Mouse (Mus musculus) neural tube, embryonic 11.5 days (tissue): Measurements from ENCODE around the gene Pqlc2. TPM values are rescaled to one million over a fixed set of nuclear protein-coding genes. Genes with fewer than 3 reads are reported as not detected.

ENCODE experiments used
- ATAC-seq: fragments of 200-750 bp; cut with Nextera tagmentation; 2 replicates; pipeline ENCODE4 v1.8.0; 2017; ENCODE audit warnings: moderate number of reproducible peaks, mild to moderate bottlenecking, moderate TSS enrichment, moderate library complexity; ENCODE audit not compliant: insufficient read depth, low FRiP score, low TSS enrichment
- DNase-seq: peaks from one replicate; pipeline ENCODE4 v3.0.0-alpha.2; 2015; ENCODE audit warnings: low spot score
- H3K27ac ChIP-seq: fragments of 300-500 bp; sonication (generic); 2 replicates; pipeline ENCODE4 v1.5.1; 2014; ENCODE audit warnings: low read depth, mild to moderate bottlenecking, low read length
- H3K27me3 ChIP-seq: fragments of 300-500 bp; sonication (generic); 2 replicates; pipeline ENCODE4 v1.6.1; 2014; ENCODE audit warnings: mild to moderate bottlenecking, low read length, mixed read lengths; ENCODE audit not compliant: control insufficient read depth, insufficient read depth
- H3K36me3 ChIP-seq: fragments of 300-500 bp; sonication (generic); 2 replicates; pipeline ENCODE4 v1.6.1; 2014; ENCODE audit warnings: mild to moderate bottlenecking, low read length, moderate library complexity, mixed read lengths; ENCODE audit not compliant: control insufficient read depth, insufficient read depth
- H3K4me1 ChIP-seq: fragments of 300-500 bp; sonication (generic); 2 replicates; pipeline ENCODE4 v1.6.1; 2014; ENCODE audit warnings: low read length, mixed read lengths; ENCODE audit not compliant: control insufficient read depth, insufficient read depth
- H3K4me2 ChIP-seq: fragments of 300-500 bp; sonication (generic); 2 replicates; pipeline ENCODE4 v1.6.1; 2014; ENCODE audit warnings: low read depth, mild to moderate bottlenecking, moderate library complexity
- H3K4me3 ChIP-seq: fragments of 300-500 bp; sonication (generic); 2 replicates; pipeline ENCODE4 v1.5.1; 2014; ENCODE audit warnings: low read depth, low read length
- H3K9ac ChIP-seq: fragments of 300-500 bp; sonication (generic); 2 replicates; pipeline ENCODE4 v1.6.1; 2014; ENCODE audit warnings: mild to moderate bottlenecking, low read length
- H3K9me3 ChIP-seq: fragments of 300-500 bp; sonication (generic); 2 replicates; pipeline ENCODE4 v1.6.1; 2016; ENCODE audit warnings: low read length; ENCODE audit not compliant: control insufficient read depth
- WGBS: fragments of 180-500 bp; shearing (Covaris S2); extraction: QIAGEN DNeasy Blood & Tissue Kit; methylation state at CpG from one replicate; pipeline ENCODE4 v1.1.7; 2014; 5-methylcytosine and 5-hydroxymethylcytosine counted together
- polyA plus RNA-seq: library from polyadenylated mRNA; unstranded; fragments of >200 nt; fragmentation: Nextera tagmentation; extraction: Ambion mirVana; gene quantifications from 2 replicates; pipeline ENCODE4 v1.2.1, GENCODE M21; 2014

The Pqlc2 gene
- polyA plus RNA-seq, 1 experiment from 2014 or later: 12.8 TPM

- Histone ChIP-seq H3K27me3 (no peaks in the 10 kb centered on the region), H3K9ac (no peak overlapping the region), H3K36me3 (peaks cover 2% of the 10 kb centered on the region), H3K4me2 (no peak overlapping the region), H3K27ac (no peak overlapping the region), H3K4me3 (no peak overlapping the region), H3K4me1 (peaks cover under 1% of the 10 kb centered on the region; the same call in 1 of the 2 replicates), H3K9me3 (no peaks in the 10 kb centered on the region)
- ATAC-seq: no peak
- 89% methylated on average over 7 of the region's 7 CpGs for WGBS
- DNase-seq: no peak
Measured at GRCm38 (mm10) chr4:139276411-139276810, 34.1 kb downstream of the Pqlc2 start.

GRCm38 (mm10) chr4:139274573-139274972, 35.9 kb downstream of the Pqlc2 start:
- no peaks in the 10 kb centered on the region for H3K9me3 ChIP-seq
- H3K4me1 ChIP-seq: no peaks in the 10 kb centered on the region
- no peak overlapping the region for H3K27ac ChIP-seq
- H3K36me3 ChIP-seq: peaks cover 2% of the 10 kb centered on the region; the same call in 1 of the 2 replicates
- no peak overlapping the region for H3K9ac ChIP-seq
- DNase-seq (no peak), ATAC-seq (no peak)
- H3K4me3 ChIP-seq: no peak overlapping the region
- H3K4me2 ChIP-seq: no peak overlapping the region
- 92% methylated on average over 7 of the region's 7 CpGs for WGBS
- no peaks in the 10 kb centered on the region for H3K27me3 ChIP-seq

GRCm38 (mm10) chr4:139272951-139273680, 37.4 kb downstream of the Pqlc2 start:
- ATAC-seq: no peak
- H3K9ac ChIP-seq: no peak overlapping the region
- no peaks in the 10 kb centered on the region for H3K9me3 ChIP-seq
- H3K27ac ChIP-seq: no peak overlapping the region
- H3K4me2 ChIP-seq: no peak overlapping the region
- H3K27me3 ChIP-seq: no peaks in the 10 kb centered on the region
- no peak for DNase-seq
- no peak overlapping the region for H3K4me3 ChIP-seq
- peaks cover 5% of the 10 kb centered on the region for H3K36me3 ChIP-seq
- 88% methylated on average over 10 of the region's 10 CpGs for WGBS
- H3K4me1 ChIP-seq: no peaks in the 10 kb centered on the region

- Histone ChIP-seq H3K36me3 (peaks cover 5% of the 10 kb centered on the region), H3K4me3 (no peak overlapping the region), H3K27ac (no peak overlapping the region), H3K4me1 (no peaks in the 10 kb centered on the region; the same call in 1 of the 2 replicates), H3K4me2 (no peak overlapping the region), H3K9me3 (no peaks in the 10 kb centered on the region), H3K9ac (no peak overlapping the region), H3K27me3 (no peaks in the 10 kb centered on the region)
- ATAC-seq (no peak), DNase-seq (no peak)
- WGBS: 68% methylated on average over 9 of the region's 9 CpGs
Measured at GRCm38 (mm10) chr4:139271562-139271961, 38.9 kb downstream of the Pqlc2 start.

GRCm38 (mm10) chr4:139270168-139270567, 40.3 kb downstream of the Pqlc2 start:
- no peaks in the 10 kb centered on the region; the same call in 1 of the 2 replicates for H3K4me1 ChIP-seq
- no peak overlapping the region for H3K27ac ChIP-seq
- H3K4me3 ChIP-seq: no peak overlapping the region
- no peak overlapping the region for H3K9ac ChIP-seq
- H3K36me3 ChIP-seq: peaks cover 3% of the 10 kb centered on the region; the same call in 1 of the 2 replicates
- no peak for DNase-seq
- no peak for ATAC-seq
- no peak overlapping the region for H3K4me2 ChIP-seq
- no peaks in the 10 kb centered on the region for H3K27me3 ChIP-seq
- no peaks in the 10 kb centered on the region for H3K9me3 ChIP-seq
- WGBS: 79% methylated on average over 3 of the region's 3 CpGs

- no peaks in the 10 kb centered on the region; the same call in 1 of the 2 replicates for H3K4me1 ChIP-seq
- H3K27me3 ChIP-seq: no peaks in the 10 kb centered on the region
- no peak overlapping the region for H3K27ac ChIP-seq
- H3K4me3 ChIP-seq: no peak overlapping the region
- H3K36me3 ChIP-seq: peaks cover 5% of the 10 kb centered on the region; the same call in 1 of the 2 replicates
- H3K9me3 ChIP-seq: no peaks in the 10 kb centered on the region
- WGBS: 97% methylated on average over 1 of the region's 1 CpGs
- no peak overlapping the region for H3K4me2 ChIP-seq
- ATAC-seq: no peak
- DNase-seq: no peak
- H3K9ac ChIP-seq: no peak overlapping the region
Measured at GRCm38 (mm10) chr4:139268242-139268641, 42.3 kb downstream of the Pqlc2 start.

- Histone ChIP-seq H3K4me2 (no peak overlapping the region), H3K4me1 (no peaks in the 10 kb centered on the region; the same call in 1 of the 2 replicates), H3K36me3 (peaks cover 9% of the 10 kb centered on the region; the same call in 1 of the 2 replicates), H3K4me3 (no peak overlapping the region), H3K9ac (no peak overlapping the region), H3K27ac (no peak overlapping the region), H3K9me3 (no peaks in the 10 kb centered on the region), H3K27me3 (no peaks in the 10 kb centered on the region)
- 87% methylated on average over 3 of the region's 3 CpGs for WGBS
- ATAC-seq (no peak), DNase-seq (no peak)
Measured at GRCm38 (mm10) chr4:139267335-139267734, 43.2 kb downstream of the Pqlc2 start.

GRCm38 (mm10) chr4:139266500-139266865, 44.0 kb downstream of the Pqlc2 start:
- H3K9ac ChIP-seq: no peak overlapping the region
- peaks cover 11% of the 10 kb centered on the region; the same call in 1 of the 2 replicates for H3K36me3 ChIP-seq
- H3K27ac ChIP-seq: no peak overlapping the region
- no peaks in the 10 kb centered on the region for H3K9me3 ChIP-seq
- ATAC-seq: no peak
- H3K27me3 ChIP-seq: no peaks in the 10 kb centered on the region
- no peaks in the 10 kb centered on the region; the same call in 1 of the 2 replicates for H3K4me1 ChIP-seq
- DNase-seq: no peak
- WGBS: 74% methylated on average over 7 of the region's 7 CpGs
- H3K4me3 ChIP-seq: no peak overlapping the region
- H3K4me2 ChIP-seq: no peak overlapping the region
